Mouse (Mus musculus) kidney, postnatal 4 days (tissue): Measurements from ENCODE around the gene Cox7a1.

Experiments used
- DNase-seq, 2 experiments: peaks; one replicate each; pipeline ENCODE4 v3.0.0; 2021; ENCODE audit warnings: mixed read lengths in 2 of 2

The Cox7a1 gene

DNA sequence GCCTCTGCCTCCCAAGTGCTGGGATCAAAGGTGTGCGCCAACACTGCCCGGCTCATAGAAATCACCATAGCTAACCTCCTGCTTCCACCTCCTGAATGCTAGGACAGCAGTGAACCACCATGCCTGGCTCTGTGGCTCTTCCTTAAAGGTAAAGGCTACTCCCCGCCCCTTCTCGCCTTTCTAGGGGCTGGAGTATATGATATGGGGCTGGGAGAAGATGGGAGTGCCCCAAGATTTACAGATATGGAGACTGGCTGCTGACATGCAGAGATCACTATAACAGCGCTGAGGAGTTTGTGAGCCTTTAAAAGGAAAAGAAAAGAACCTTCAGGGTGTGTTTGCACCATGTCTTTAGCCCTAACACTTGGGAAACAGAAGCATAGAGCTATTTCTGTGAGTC is 38.3 kb downstream of the Cox7a1 start:
- no peak for DNase-seq

DNA sequence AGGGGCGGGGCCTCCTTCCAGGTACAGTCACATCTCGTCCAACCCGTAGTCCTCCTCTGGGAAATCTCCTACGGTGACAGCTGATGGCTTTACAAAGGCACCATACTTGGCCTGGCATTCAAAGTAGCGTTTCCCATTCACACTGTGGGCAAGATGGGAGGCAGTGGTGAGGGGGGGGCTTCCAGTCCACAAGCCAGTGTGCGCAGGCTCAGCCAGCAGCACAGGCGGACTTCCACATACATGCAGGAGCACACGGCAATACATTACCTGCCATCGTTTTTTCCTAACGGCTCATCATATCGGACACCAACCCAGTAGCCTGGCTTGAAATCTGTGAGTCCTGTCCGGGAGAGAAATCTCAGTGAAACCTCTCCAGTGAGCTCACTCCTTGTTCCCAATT is 40.3 kb downstream of the Cox7a1 start:
- DNase-seq, result no peak

DNA sequence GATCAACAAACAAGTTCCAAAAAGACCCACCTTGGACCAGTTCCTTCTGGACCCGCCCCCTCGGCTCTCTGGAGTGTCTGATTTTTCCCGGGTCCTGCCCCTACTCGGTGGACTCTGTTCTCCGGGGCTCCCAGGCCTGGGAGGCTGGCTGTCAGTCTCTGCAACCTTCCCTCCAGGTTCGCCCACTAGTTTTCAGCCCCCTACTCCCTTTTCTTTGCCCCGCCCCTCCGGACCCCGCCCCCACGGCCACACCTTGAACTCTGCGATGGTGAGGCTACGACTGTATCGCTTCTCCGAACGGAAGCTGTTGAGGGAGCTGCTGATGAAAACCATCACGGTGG is 47.4 kb downstream of the Cox7a1 start:
- DNase-seq, result no peak

GRCm38 (mm10) chr7:30231669-30232454 is 47.9 kb downstream of the Cox7a1 start, which contains the start of the genes Polr2i and Tbcb:
Gene Polr2i, plus strand, starts transcription at chr7:30231948.
Gene Tbcb, minus strand, starts transcription at chr7:30232272.
- peak; percentile 98 to 99 for DNase-seq

DNA sequence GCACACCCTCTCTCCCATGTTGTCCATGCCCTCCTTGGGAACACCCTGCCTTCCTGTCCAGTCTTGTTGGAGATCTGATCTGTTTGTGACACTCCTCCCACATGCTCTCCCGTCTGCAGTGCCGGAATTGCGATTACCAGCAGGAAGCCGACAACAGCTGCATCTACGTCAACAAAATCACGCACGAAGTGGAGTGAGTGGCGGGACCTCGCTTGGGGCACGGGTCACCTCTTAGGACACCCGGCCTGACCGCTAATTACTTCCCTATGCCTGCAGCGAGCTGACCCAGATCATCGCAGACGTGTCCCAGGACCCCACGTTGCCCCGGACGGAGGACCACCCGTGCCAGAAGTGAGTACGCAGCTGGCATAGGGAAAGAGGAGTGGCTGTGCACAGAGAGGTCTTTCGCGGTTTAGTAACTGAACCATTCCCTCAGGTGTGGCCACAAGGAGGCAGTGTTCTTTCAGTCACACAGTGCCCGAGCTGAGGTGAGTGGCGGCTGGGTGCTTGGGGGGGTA is 48.7 kb downstream of the Cox7a1 start:
- DNase-seq, result peak; percentile 81 to 88

DNA sequence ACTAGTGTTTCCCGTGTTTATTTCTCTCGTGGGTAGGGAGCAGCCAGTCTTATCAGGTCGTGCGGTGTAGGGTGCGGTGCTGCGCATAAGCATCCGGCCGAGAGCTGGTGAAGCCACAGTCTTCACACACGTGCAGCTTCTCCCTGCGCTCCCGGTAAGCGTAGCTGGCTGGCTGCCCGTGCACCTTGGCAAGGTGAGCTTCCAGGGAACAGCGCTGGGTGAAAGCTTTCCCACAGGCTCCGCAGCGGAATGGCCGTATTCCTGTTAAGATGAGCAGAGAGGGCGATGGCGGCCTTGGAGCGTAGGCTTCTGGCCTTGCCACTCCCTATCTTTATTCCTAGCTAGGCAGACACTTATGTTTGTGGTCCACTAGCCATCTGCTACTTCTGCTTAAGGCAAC is 49.4 kb downstream of the Cox7a1 start:
- DNase-seq, result peak in 1 of 2 experiments; percentile 22

DNA sequence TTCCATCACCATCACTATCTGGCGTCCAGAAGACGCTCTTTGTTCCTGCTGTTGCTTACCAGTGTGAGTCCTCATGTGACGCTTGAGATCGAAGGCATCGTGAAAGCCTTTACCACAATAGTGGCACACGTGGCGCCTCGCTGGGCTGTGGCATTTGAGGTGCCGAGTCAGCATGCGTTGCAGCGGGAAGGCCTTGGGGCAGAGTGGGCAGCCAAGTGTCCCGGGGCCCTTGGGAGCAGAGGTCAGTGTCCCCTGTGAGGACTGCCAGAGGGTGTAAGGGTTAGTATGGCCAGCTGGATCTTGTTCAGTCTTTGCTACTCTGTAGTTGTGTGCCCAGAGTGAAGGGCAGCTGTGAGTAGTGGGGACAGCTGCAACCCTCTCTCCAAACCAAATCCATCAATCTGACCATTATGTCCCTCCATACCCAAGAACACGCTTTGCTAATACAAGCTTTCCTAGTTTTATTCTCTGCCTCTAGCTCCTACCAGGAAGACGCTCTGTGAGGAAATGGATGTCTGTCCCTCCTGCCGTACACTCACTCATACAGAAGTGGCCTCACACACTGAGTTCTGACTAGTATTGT is 50.4 kb downstream of the Cox7a1 start:
- peak; percentile 26 to 61 for DNase-seq

GRCm38 (mm10) chr7:30235091-30235490 is 51.1 kb downstream of the Cox7a1 start:
- no peak for DNase-seq

DNA sequence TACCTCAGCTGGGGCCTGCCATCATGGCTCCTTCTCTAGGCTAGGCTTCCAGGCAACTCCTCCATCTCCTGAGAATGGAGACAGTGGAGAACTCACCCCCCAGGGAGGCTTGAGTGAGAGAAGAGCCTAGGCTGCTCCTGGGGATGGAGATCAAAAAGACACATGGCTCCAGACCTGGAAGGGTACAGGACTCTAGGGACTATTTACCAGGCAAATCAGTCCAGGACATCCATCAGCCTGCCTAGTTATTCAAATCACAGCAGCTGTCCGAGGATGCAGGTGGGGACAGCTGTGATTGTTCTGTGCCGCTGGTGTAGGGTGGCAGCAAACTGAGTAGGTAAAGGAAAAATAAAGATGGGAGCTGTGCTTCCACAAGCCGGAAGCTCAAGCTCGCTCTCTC is 51.7 kb downstream of the Cox7a1 start, which contains the start of gene Ovol3:
Gene Ovol3, minus strand, starts transcription at position 101 of the 400 bp plus-strand sequence.
- no peak for DNase-seq
